Mouse (Mus musculus): ENCODE measurements around the gene Pigk.

The Pigk gene

GRCm38 (mm10) chr3:152993608-152994007, 279.7 kb downstream of the Pigk start:
- DNase-seq (ENCODE audit: low spot score), result no peak

DNA sequence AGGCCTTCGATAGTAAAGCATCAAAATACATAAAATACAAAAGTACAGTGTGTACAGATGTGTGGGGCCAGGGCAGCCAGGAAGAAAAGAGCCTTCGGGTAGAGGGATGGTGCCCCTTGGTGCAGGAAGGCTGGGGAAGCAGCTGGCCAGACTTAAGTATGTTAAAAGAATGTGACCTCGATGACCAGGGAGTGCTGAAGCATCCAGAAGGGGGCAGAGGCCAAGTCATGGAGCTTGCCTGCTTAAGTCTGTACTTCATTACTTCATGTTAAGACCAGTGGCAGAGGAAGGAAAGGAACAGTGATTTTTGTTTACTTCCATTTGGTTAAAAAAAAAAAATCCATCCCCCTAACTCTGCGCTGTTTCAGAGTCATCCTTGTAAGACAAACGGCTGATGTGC, 284.2 kb downstream of the Pigk start:
- DNase-seq (ENCODE audit: low spot score), result no peak

DNA sequence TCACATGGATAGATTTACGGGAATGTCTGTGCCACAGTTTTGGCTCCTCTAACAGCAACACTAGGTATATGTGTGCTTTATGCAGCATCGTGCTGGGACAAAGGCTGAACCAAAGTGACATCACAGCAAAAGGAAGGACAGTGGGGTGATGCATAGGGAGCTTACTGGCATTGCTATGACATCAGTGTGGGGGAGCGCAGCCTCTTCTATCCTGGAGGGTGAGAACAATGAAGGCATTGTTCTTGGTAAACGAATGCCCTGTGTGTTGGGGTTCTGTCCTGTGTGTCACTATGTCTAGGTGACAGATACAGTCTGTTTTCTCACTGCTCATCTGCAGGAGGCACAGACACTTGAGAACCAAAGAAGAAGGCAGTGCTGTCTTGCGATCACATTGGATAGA, 285.0 kb downstream of the Pigk start:
- no peak for DNase-seq (ENCODE audit: low spot score)

DNA sequence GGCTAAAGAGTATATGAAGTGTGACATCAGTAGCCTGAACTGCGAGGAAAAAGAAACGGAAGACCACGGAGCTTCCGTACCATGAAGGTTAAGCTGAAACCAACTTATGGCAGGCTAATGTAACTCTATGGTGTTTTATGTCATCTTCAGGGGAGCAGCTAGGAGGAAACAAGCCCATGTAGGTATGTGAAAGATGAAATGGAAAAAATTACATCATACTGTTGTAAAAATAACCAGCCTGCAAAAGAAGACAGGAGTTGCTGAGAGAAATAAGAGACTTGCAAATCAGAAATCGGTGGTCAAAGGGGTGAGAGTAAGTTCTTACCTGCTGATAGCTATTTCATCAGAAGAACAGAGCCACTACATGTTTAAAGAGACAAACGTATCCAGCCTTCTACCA, 293.0 kb downstream of the Pigk start:
- DNase-seq (ENCODE audit: low spot score), result no peak

GRCm38 (mm10) chr3:153016355-153016754, 302.5 kb downstream of the Pigk start:
- no peak for DNase-seq (ENCODE audit: low spot score)

DNA sequence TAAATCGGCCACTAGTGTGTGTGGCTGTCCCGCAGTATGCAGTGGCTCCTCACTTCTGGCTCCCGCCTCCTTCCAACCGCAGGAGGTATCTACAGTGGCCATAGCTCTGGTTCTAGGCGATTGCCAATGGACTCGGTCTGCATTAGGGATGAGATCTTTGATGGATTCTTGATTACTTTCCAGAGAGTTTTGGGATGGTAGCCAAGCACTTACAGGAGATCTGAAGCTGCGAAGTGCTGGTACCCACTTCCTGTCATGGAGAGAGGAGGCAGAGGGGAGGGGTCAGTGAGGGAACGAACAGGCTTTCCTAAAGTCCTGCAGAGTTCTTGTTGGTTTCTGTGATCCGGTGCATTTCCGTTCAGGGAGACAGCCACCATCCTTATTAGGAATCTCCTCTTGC, 304.2 kb downstream of the Pigk start:
- no peak for DNase-seq (ENCODE audit: low spot score)

GRCm38 (mm10) chr3:153024016-153024415, 310.1 kb downstream of the Pigk start:
- no peak for DNase-seq (ENCODE audit: low spot score)
